Mouse (Mus musculus) testis, postnatal 14 days (tissue): ENCODE data around the gene Gnpat.

Source experiments
- DNase-seq: peaks from one replicate; pipeline ENCODE4 v3.0.0; 2021; ENCODE audit warnings: low spot score

The Gnpat gene

GRCm38 (mm10) chr8:124862321-124863162 lies at the start of gene Gnpat, which contains the start of gene 2810004N23Rik:
Gene Gnpat, plus strand, starts transcription at chr8:124863033.
Gene 2810004N23Rik, minus strand, starts transcription at chr8:124863120.
- peak; percentile 93 for DNase-seq

GRCm38 (mm10) chr8:124813326-124813725 lies 49.5 kb upstream of the Gnpat start:
- DNase-seq, result no peak

- DNase-seq, result no peak
Observed at GRCm38 (mm10) chr8:124815870-124816269, 47.0 kb upstream of the Gnpat start.

GRCm38 (mm10) chr8:124816866-124817265 lies 46.0 kb upstream of the Gnpat start:
- DNase-seq, result no peak

GRCm38 (mm10) chr8:124817361-124817760 lies 45.5 kb upstream of the Gnpat start:
- peak; percentile 69 for DNase-seq

- no peak for DNase-seq
Observed at GRCm38 (mm10) chr8:124819612-124820115, 43.2 kb upstream of the Gnpat start.

GRCm38 (mm10) chr8:124820125-124820524 lies 42.7 kb upstream of the Gnpat start:
- DNase-seq, result no peak

GRCm38 (mm10) chr8:124823497-124823896 lies 39.3 kb upstream of the Gnpat start:
- no peak for DNase-seq

GRCm38 (mm10) chr8:124826658-124827057 lies 36.2 kb upstream of the Gnpat start:
- no peak for DNase-seq

GRCm38 (mm10) chr8:124827387-124827786 lies 35.4 kb upstream of the Gnpat start:
- peak; percentile 45 for DNase-seq

GRCm38 (mm10) chr8:124828561-124829240 lies 34.1 kb upstream of the Gnpat start:
- no peak for DNase-seq

GRCm38 (mm10) chr8:124830050-124830449 lies 32.8 kb upstream of the Gnpat start:
- no peak for DNase-seq

- no peak for DNase-seq
Observed at GRCm38 (mm10) chr8:124831531-124831930, 31.3 kb upstream of the Gnpat start.

GRCm38 (mm10) chr8:124831941-124832340 lies 30.9 kb upstream of the Gnpat start:
- DNase-seq, result no peak

GRCm38 (mm10) chr8:124833430-124834205 lies 29.2 kb upstream of the Gnpat start:
- DNase-seq, result no peak

GRCm38 (mm10) chr8:124835848-124836247 lies 27.0 kb upstream of the Gnpat start:
- DNase-seq, result no peak

GRCm38 (mm10) chr8:124836273-124836672 lies 26.6 kb upstream of the Gnpat start:
- DNase-seq, result no peak

GRCm38 (mm10) chr8:124836907-124837306 lies 25.9 kb upstream of the Gnpat start:
- DNase-seq, result no peak

GRCm38 (mm10) chr8:124837956-124838355 lies 24.9 kb upstream of the Gnpat start:
- no peak for DNase-seq

GRCm38 (mm10) chr8:124839371-124839770 lies 23.5 kb upstream of the Gnpat start:
- DNase-seq, result no peak

GRCm38 (mm10) chr8:124840900-124841299 lies 21.9 kb upstream of the Gnpat start:
- DNase-seq, result no peak

- DNase-seq, result no peak
Observed at GRCm38 (mm10) chr8:124841775-124842174, 21.1 kb upstream of the Gnpat start.
